Mouse (Mus musculus) layer of hippocampus, adult 9-11 months (tissue): Measurements from ENCODE around the gene Chchd4.
A peak's percentile ranks its signal among the peaks of the same experiment; 100 is the strongest.
"Not testable (repeated sequence)": the region's sequence is repeated elsewhere in the genome, so short reads cannot be mapped to it uniquely, and the experiment has no call there.

Source experiments
- DNase-seq: peaks from one replicate; pipeline ENCODE4 v3.0.0; 2022

The Chchd4 gene

GRCm38 (mm10) chr6:91473805-91474440 is 577 bp upstream of the Chchd4 start:
- no peak for DNase-seq

GRCm38 (mm10) chr6:91472319-91472718 is 1.0 kb downstream of the Chchd4 start:
- DNase-seq: no peak

GRCm38 (mm10) chr6:91471427-91471826 is 1.9 kb downstream of the Chchd4 start:
- not testable (repeated sequence) for DNase-seq

- no peak for DNase-seq
These were observed 2.6 kb downstream of the Chchd4 start for GRCm38 (mm10) chr6:91470712-91471111.

GRCm38 (mm10) chr6:91467106-91467505 is 6.2 kb downstream of the Chchd4 start:
- DNase-seq: no peak

GRCm38 (mm10) chr6:91465756-91466155 is 7.6 kb downstream of the Chchd4 start:
- no peak for DNase-seq

- DNase-seq: no peak
These were observed 13.9 kb downstream of the Chchd4 start for GRCm38 (mm10) chr6:91459471-91459870.

GRCm38 (mm10) chr6:91454546-91454945 is 18.8 kb downstream of the Chchd4 start:
- DNase-seq: no peak

- DNase-seq: no peak
These were observed 21.3 kb downstream of the Chchd4 start for GRCm38 (mm10) chr6:91452056-91452455.

- no peak for DNase-seq
These were observed 23.7 kb downstream of the Chchd4 start for GRCm38 (mm10) chr6:91449472-91450225.

GRCm38 (mm10) chr6:91445316-91445715 is 28.0 kb downstream of the Chchd4 start:
- DNase-seq: no peak

- no peak for DNase-seq
These were observed 32.1 kb downstream of the Chchd4 start for GRCm38 (mm10) chr6:91441145-91441662.

- DNase-seq: peak; percentile 95
These were observed 32.7 kb downstream of the Chchd4 start for GRCm38 (mm10) chr6:91440474-91441144.

- no peak for DNase-seq
These were observed 49.2 kb downstream of the Chchd4 start for GRCm38 (mm10) chr6:91424151-91424550.

GRCm38 (mm10) chr6:91421629-91422028 is 51.7 kb downstream of the Chchd4 start:
- DNase-seq: no peak

- no peak for DNase-seq
These were observed 56.0 kb downstream of the Chchd4 start for GRCm38 (mm10) chr6:91417291-91417845.

- no peak for DNase-seq
These were observed 57.2 kb downstream of the Chchd4 start for GRCm38 (mm10) chr6:91416146-91416545.

- DNase-seq: no peak
These were observed 58.5 kb downstream of the Chchd4 start for GRCm38 (mm10) chr6:91414890-91415289.
